ENCODE assay signal across 8 mouse cellular contexts in the genomic region with DNA sequence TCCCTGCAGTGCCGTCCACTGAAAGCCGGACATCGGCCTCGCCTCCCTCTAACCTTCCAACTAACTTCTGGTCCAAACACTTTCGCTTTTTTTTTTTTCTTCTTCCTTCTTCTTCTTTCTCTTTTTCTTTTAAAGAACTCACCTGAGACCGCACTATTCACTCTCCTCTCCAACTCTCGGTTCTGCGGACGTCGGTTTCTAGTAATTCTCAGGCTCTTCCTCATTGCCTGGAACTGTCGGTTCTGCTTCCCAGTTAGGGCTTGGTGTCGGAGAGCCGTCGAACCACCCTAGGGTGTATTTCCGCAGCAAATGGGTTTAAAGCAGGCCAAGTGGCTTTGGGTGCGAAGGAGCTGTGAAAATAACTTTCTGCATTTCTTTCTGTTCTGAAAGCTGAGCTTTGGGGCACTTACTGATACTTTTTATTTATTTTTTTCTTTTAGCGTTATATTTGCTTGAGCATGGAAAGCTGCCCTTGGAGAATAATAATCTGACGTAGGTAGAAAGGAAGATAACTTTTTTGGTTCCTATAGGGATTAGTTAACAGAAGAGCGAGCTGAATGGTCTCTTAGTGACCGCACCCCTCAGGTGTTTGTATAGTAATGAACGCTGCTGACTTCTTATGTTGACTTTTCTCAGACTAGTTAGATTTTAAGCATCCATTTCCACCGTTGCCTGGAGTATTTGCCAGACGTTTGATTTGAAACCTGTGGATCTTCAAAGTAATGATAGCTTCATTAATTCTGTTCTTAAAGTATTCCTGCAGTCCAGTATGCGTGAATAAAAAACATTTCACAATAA. TPM values are rescaled to one million over a fixed set of nuclear protein-coding genes. Genes with fewer than 3 reads are reported as not detected.
DNase-seq lines count a peak whose midpoint lies in the region; ATAC-seq and TF ChIP-seq lines count a peak whose summit lies in the region.

No protein-coding gene starts in this region.

- peak overlapping the region; percentile 96 for H3K9ac ChIP-seq in heart, postnatal 0 days (replicated peaks; ENCODE audit: low read depth, low read length)
- peak overlapping the region; percentile 97 for H3K9ac ChIP-seq in lung, postnatal 0 days (replicated peaks; ENCODE audit: low read depth)

- H3K9me3 ChIP-seq in heart, embryonic 10.5 days = no peaks in the 10 kb centered on the region
- H3K9me3 ChIP-seq in heart, postnatal 0 days (replicated peaks; ENCODE audit: control insufficient read depth, low read length) = no peaks in the 10 kb centered on the region
- no peaks in the 10 kb centered on the region for H3K9me3 ChIP-seq in lung, postnatal 0 days (ENCODE audit: low read length)

- peaks cover 13% of the 10 kb centered on the region for H3K4me1 ChIP-seq in heart, embryonic 10.5 days
- peaks cover 12% of the 10 kb centered on the region for H3K4me1 ChIP-seq in heart, postnatal 0 days (ENCODE audit: control insufficient read depth, insufficient read depth)
- peaks cover 5% of the 10 kb centered on the region; the same call in 1 of the 2 replicates for H3K4me1 ChIP-seq in lung, postnatal 0 days (ENCODE audit: insufficient read depth, low read depth, low read length)

- no peak for DNase-seq in heart, embryonic 10.5 days (ENCODE audit: low spot score)
- DNase-seq in heart, adult 8-10 months (ENCODE audit: low spot score) = no peak
- DNase-seq in NIH3T3 (ENCODE audit: low read depth) = peak; percentile 25
- no peak for DNase-seq in heart, postnatal 0 days (ENCODE audit: low spot score)
- DNase-seq in lung, postnatal 0 days (ENCODE audit: low spot score) = peak; percentile 67
- DNase-seq in testis, postnatal 14 days (ENCODE audit: low spot score) = peak; percentile 14
- no peak for DNase-seq in right cerebral cortex, postnatal 4 days
- no peak for DNase-seq in layer of hippocampus, postnatal 10 days (ENCODE audit: low spot score in 2 of 2)

- peak overlapping the region; percentile 100 for H3K27ac ChIP-seq in heart, embryonic 10.5 days
- peak overlapping the region; percentile 99 for H3K27ac ChIP-seq in heart, postnatal 0 days (ENCODE audit: low read depth)
- H3K27ac ChIP-seq in lung, postnatal 0 days (ENCODE audit: low read length) = peak overlapping the region; percentile 98

- no peak for TF ChIP-seq CTCF in heart, postnatal 0 days (IDR thresholded peaks at IDR 0.05; ENCODE audit: low read depth)
- no peak for TF ChIP-seq CTCF in lung, postnatal 0 days (IDR thresholded peaks at IDR 0.05)

- 0 out of 2 replicates have a peak, but pooled peaks cover 4% of the 10 kb centered on the region for H3K27me3 ChIP-seq in heart, embryonic 10.5 days (ENCODE audit: insufficient read depth, poor library complexity, severe bottlenecking)
- H3K27me3 ChIP-seq in heart, postnatal 0 days (ENCODE audit: control insufficient read depth, insufficient read depth, low read length) = no peaks in the 10 kb centered on the region
- H3K27me3 ChIP-seq in lung, postnatal 0 days (replicated peaks; ENCODE audit: insufficient read depth, low read length) = no peaks in the 10 kb centered on the region

- ATAC-seq in heart, postnatal 0 days (ENCODE audit: insufficient read depth, low read depth) = no peak
- no peak for ATAC-seq in lung, postnatal 0 days

- WGBS in heart, embryonic 10.5 days = 17% methylated on average over 24 of the region's 24 CpGs
- WGBS in heart, postnatal 0 days = 14% methylated on average over 24 of the region's 24 CpGs
- 9% methylated on average over 24 of the region's 24 CpGs for whole genome bisulfite sequencing in lung, postnatal 0 days

- H3K4me3 ChIP-seq in heart, embryonic 10.5 days = peak overlapping the region; percentile 98
- H3K4me3 ChIP-seq in heart, postnatal 0 days (ENCODE audit: low read depth, low read length) = peak overlapping the region; percentile 100
- peak overlapping the region; percentile 99 for H3K4me3 ChIP-seq in lung, postnatal 0 days (ENCODE audit: low read depth, low read length)

- no peaks in the 10 kb centered on the region for H3K36me3 ChIP-seq in heart, embryonic 10.5 days
- no peaks in the 10 kb centered on the region for H3K36me3 ChIP-seq in heart, postnatal 0 days (replicated peaks; ENCODE audit: control insufficient read depth, insufficient read depth, low read length)
- no peaks in the 10 kb centered on the region for H3K36me3 ChIP-seq in lung, postnatal 0 days (ENCODE audit: insufficient read depth, low read length)

- no peak for TF ChIP-seq EP300 in heart, postnatal 0 days (IDR thresholded peaks at IDR 0.05; ENCODE audit: low read depth)
- TF ChIP-seq EP300 in lung, postnatal 0 days (IDR thresholded peaks at IDR 0.05) = no peak

- H3K4me2 ChIP-seq in heart, postnatal 0 days (ENCODE audit: low read depth, low read length) = peak overlapping the region; percentile 67
- peak overlapping the region; percentile 65 for H3K4me2 ChIP-seq in lung, postnatal 0 days (replicated peaks; ENCODE audit: low read depth, low read length)

RNA-seq across cellular contexts. Expression of a gene that starts 1.3 kb away (rescaled TPM):
- polyA plus RNA-seq in heart, embryonic 10.5 days (2016; fragmentation: Nextera tagmentation; extraction: Ambion mirVana) = 38.9 and 43.3 TPM in 2 replicates
- total RNA-seq in heart, adult 8-10 months (2022) = 10 to 100 TPM; 30.2 to 37.5 (median 35.7) TPM
- total RNA-seq in heart, postnatal 0 days (2014; rRNA removed; ENCODE audit: low replicate concordance) = 23.7 and 24.6 TPM in 2 replicates
- 13.5 and 14.4 TPM in 2 replicates for polyA plus RNA-seq in heart, postnatal 0 days (2015; fragmentation: Nextera tagmentation; extraction: Ambion mirVana)
- 22.4 and 24.7 TPM in 2 replicates for polyA plus RNA-seq in lung, postnatal 0 days (2015; fragmentation: Nextera tagmentation; extraction: Ambion mirVana)
- total RNA-seq in layer of hippocampus, postnatal 10 days (2021) = 10 to 100 TPM; 80.2 to 96.9 TPM

RNA-seq across cellular contexts. Expression of a gene that starts 42.1 kb away (rescaled TPM):
- 6.1 and 6.4 TPM in 2 replicates for polyA plus RNA-seq in heart, embryonic 10.5 days (2016; fragmentation: Nextera tagmentation; extraction: Ambion mirVana)
- total RNA-seq in heart, adult 8-10 months (2022) = 10 to 100 TPM; 17.9 to 21.0 (median 20.1) TPM
- 12.6 and 13.8 TPM in 2 replicates for total RNA-seq in heart, postnatal 0 days (2014; rRNA removed; ENCODE audit: low replicate concordance)
- polyA plus RNA-seq in heart, postnatal 0 days (2015; fragmentation: Nextera tagmentation; extraction: Ambion mirVana) = 2.4 and 3.3 TPM in 2 replicates
- polyA plus RNA-seq in lung, postnatal 0 days (2015; fragmentation: Nextera tagmentation; extraction: Ambion mirVana) = 3.9 and 4.8 TPM in 2 replicates
- 10 to 100 TPM; 40.8 to 41.1 TPM for total RNA-seq in layer of hippocampus, postnatal 10 days (2021)

Comparison
In these comparisons a context has a peak if more than half of its experiments do, and no peak if none do; other contexts are left out.
1. DNase-seq: peak in NIH3T3 (single experiment), lung, postnatal 0 days (single experiment) and testis, postnatal 14 days (single experiment); none in heart, embryonic 10.5 days (single experiment), heart, adult 8-10 months (single experiment), heart, postnatal 0 days (single experiment), right cerebral cortex, postnatal 4 days (single experiment) and layer of hippocampus, postnatal 10 days (0 of 2).
2. Peak in every context shown above with its lines, with median percentiles within 50 percentile points of each other: H3K27ac ChIP-seq and H3K4me3 ChIP-seq.